Comparison of ENCODE assay signal across 14 mouse cellular contexts in genomic region chr8:49708701-49709100, GRCm38 (mm10).
A peak's percentile ranks its signal among the peaks of the same experiment; 100 is the strongest.
DNase-seq lines count a peak whose midpoint lies in the region; ATAC-seq and TF ChIP-seq lines count a peak whose summit lies in the region.
"Had no signal": no experiment of that assay in that cellular context is flagged by ENCODE, and none has a peak within 500 bp of the region (broad histone marks: within the 10 kb centered on the region; RNA-seq: fewer than 3 reads in every experiment).

No protein-coding gene starts in this region.

- no peak for ATAC-seq in Patski
- ATAC-seq: forebrain, embryonic 13.5 days; inflammation-experienced regulatory T-cells, adult 6 months had no signal

- CTCF ChIA-PET in Patski (lab: Charles Lee): no interaction called here

- no peak overlapping the region for H3K4me3 ChIP-seq in heart, adult 2 months
- no peak overlapping the region for H3K4me3 ChIP-seq in left cerebral cortex, adult 2 months
- no peak overlapping the region for H3K4me3 ChIP-seq in thymus, adult 2 months (ENCODE audit: control insufficient read depth, insufficient read depth, low read length)
- H3K4me3 ChIP-seq: forebrain, embryonic 13.5 days; heart, embryonic 13.5 days; limb, embryonic 10.5 days had no signal

- POLR2A ChIA-PET in Patski (lab: Charles Lee): no interaction called here

- intact Hi-C loops in heart, adult 2 months (cut with DNase I): loop anchor here (5.0 kb wide), 1 partner anchor 181 kb away; no protein-coding TSS in a partner anchor
- intact Hi-C loops in left cerebral cortex, adult 2 months (cut with DNase I): loop anchor here (5.0 to 10.0 kb wide), 3 partner anchors 1154 to 1834 kb away; no protein-coding TSS in a partner anchor
- intact Hi-C loops in left cerebral cortex, postnatal 10 days (cut with DNase I): no loop called here
- intact Hi-C loops in left cerebral cortex, postnatal 14 days (cut with DNase I): loop anchor here (5.0 kb wide), 1 partner anchor 1486 kb away; no protein-coding TSS in a partner anchor

- 0% methylated on average over 1 of the region's 1 CpGs for WGBS in heart, adult 2 months
- WGBS in thymus, adult 2 months: 8% methylated on average over 1 of the region's 1 CpGs

- H3K27me3 ChIP-seq in heart, adult 2 months (ENCODE audit: control insufficient read depth, insufficient read depth, low read length): no peaks in the 10 kb centered on the region
- H3K27me3 ChIP-seq in Patski: peaks cover 9% of the 10 kb centered on the region
- H3K27me3 ChIP-seq in thymus, adult 2 months (ENCODE audit: control insufficient read depth, insufficient read depth, low read length): no peaks in the 10 kb centered on the region
- H3K27me3 ChIP-seq: forebrain, embryonic 13.5 days; heart, embryonic 13.5 days had no signal

- DNase-seq in heart, adult 2 months: no peak
- no peak for DNase-seq in heart, adult 11 months
- DNase-seq in left cerebral cortex, adult 2 months (ENCODE audit: extremely low spot score in 1 of 2, low spot score in 2 of 2): peak in 1 of 2 experiments; percentile 10
- DNase-seq in left cerebral cortex, postnatal 10 days (ENCODE audit: extremely low spot score in 1 of 2, low spot score in 2 of 2): no peak
- DNase-seq in Patski (ENCODE audit: low read depth, low spot score): no peak
- peak; percentile 22 to 29 for DNase-seq in left cerebral cortex, postnatal 14 days (ENCODE audit: low spot score in 2 of 2)
- DNase-seq in thymus, adult 2 months: no peak
- no peak for DNase-seq in cerebellum, adult 18-20 months
- DNase-seq: adrenal gland, adult 2 months; cerebellum, adult 9-10 months had no signal

- H3K36me3 ChIP-seq in heart, adult 2 months (ENCODE audit: control insufficient read depth, insufficient read depth, low read length): no peaks in the 10 kb centered on the region
- no peaks in the 10 kb centered on the region for H3K36me3 ChIP-seq in thymus, adult 2 months (ENCODE audit: control insufficient read depth, insufficient read depth, low read length)
- H3K36me3 ChIP-seq: heart, embryonic 13.5 days; limb, embryonic 10.5 days had no signal

- H3K9ac ChIP-seq in heart, adult 2 months (ENCODE audit: low read depth, low read length): no peak overlapping the region
- H3K9ac ChIP-seq: forebrain, embryonic 13.5 days; heart, embryonic 13.5 days had no signal

- no peak for TF ChIP-seq EP300 in heart, adult 2 months (IDR thresholded peaks at IDR 0.05; ENCODE audit: insufficient read depth, low read depth, low read length)

- in situ Hi-C loops in Patski (cut with MboI; ENCODE audit: low pct_unique_long_range_greater_than_20kb): no loop called here

- no peak overlapping the region for H3K27ac ChIP-seq in heart, adult 2 months
- H3K27ac ChIP-seq in left cerebral cortex, adult 2 months: no peak overlapping the region
- H3K27ac ChIP-seq in thymus, adult 2 months (ENCODE audit: control insufficient read depth, insufficient read depth, low read length): no peak overlapping the region
- H3K27ac ChIP-seq: forebrain, embryonic 13.5 days; heart, embryonic 13.5 days; limb, embryonic 10.5 days had no signal

- no peaks in the 10 kb centered on the region for H3K79me2 ChIP-seq in heart, adult 2 months (replicated peaks; ENCODE audit: control insufficient read depth, insufficient read depth, low read length)

- H3K4me1 ChIP-seq in heart, adult 2 months (ENCODE audit: control insufficient read depth, insufficient read depth, low read length): no peaks in the 10 kb centered on the region
- no peaks in the 10 kb centered on the region for H3K4me1 ChIP-seq in thymus, adult 2 months (replicated peaks; ENCODE audit: control insufficient read depth, insufficient read depth, low read length)
- H3K4me1 ChIP-seq: heart, embryonic 13.5 days; limb, embryonic 10.5 days had no signal

- peak; percentile 53 for TF ChIP-seq CTCF in heart, adult 2 months (IDR thresholded peaks at IDR 0.05)
- peak; percentile 59 for TF ChIP-seq CTCF in left cerebral cortex, adult 2 months (IDR thresholded peaks at IDR 0.05)
- peak; percentile 19 for TF ChIP-seq CTCF in Patski (IDR thresholded peaks at IDR 0.05)
- TF ChIP-seq CTCF in thymus, adult 2 months (IDR thresholded peaks at IDR 0.05; ENCODE audit: borderline replicate concordance, control insufficient read depth, extremely low read depth, insufficient read depth, low read length, poor library complexity): no peak

- no peak for TF ChIP-seq POLR2A in heart, adult 2 months (IDR thresholded peaks at IDR 0.05; ENCODE audit: insufficient read depth, low read depth, low read length)
- TF ChIP-seq POLR2A in thymus, adult 2 months (IDR thresholded peaks at IDR 0.05; ENCODE audit: control insufficient read depth, extremely low read depth, insufficient read depth, low read length, poor library complexity): no peak

Comparison
In these comparisons a context has a peak if more than half of its experiments do, and no peak if none do; other contexts are left out.
1. DNase-seq: peak in left cerebral cortex, postnatal 14 days (2 of 2); none in heart, adult 2 months (0 of 2), heart, adult 11 months (single experiment), left cerebral cortex, postnatal 10 days (0 of 2), Patski (single experiment), thymus, adult 2 months (single experiment) and cerebellum, adult 18-20 months (0 of 2).